Mouse (Mus musculus): ENCODE results near the gene B4galt4.

GRCm38 (mm10) chr16:38757626-38758025, 15.6 kb downstream of the B4galt4 start:
- no peak for TF ChIP-seq CTCF (IDR thresholded peaks at IDR 0.05; ENCODE audit: control insufficient read depth, insufficient read depth, insufficient replicate concordance, low read depth, low read length)
- TF ChIP-seq POLR2A (IDR thresholded peaks at IDR 0.05; ENCODE audit: control insufficient read depth, low read depth, low read length): no peak
